Comparison of ENCODE assay signal across 8 mouse cellular contexts in genomic region chr12:3365449-3366189, GRCm38 (mm10). TPM values are rescaled to one million over a fixed set of nuclear protein-coding genes. Genes with fewer than 3 reads are reported as not detected.
DNase-seq lines count a peak whose midpoint lies in the region; ATAC-seq and TF ChIP-seq lines count a peak whose summit lies in the region.

No protein-coding gene starts in this region.

- no peaks in the 10 kb centered on the region for H3K36me3 ChIP-seq in kidney, adult 2 months (ENCODE audit: control insufficient read depth, insufficient read depth, low read length)
- peaks cover 22% of the 10 kb centered on the region for H3K36me3 ChIP-seq in forebrain, embryonic 12.5 days (replicated peaks)
- H3K36me3 ChIP-seq in midbrain, embryonic 16.5 days (ENCODE audit: control insufficient read depth, insufficient read depth, low read length) = peaks cover 11% of the 10 kb centered on the region

- H3K9ac ChIP-seq in forebrain, embryonic 12.5 days = peak overlapping the region; percentile 90
- H3K9ac ChIP-seq in midbrain, embryonic 16.5 days (ENCODE audit: low read depth, low read length) = peak overlapping the region; percentile 98

- H3K4me2 ChIP-seq in forebrain, embryonic 12.5 days = peak overlapping the region; percentile 83
- peak overlapping the region; percentile 76 for H3K4me2 ChIP-seq in midbrain, embryonic 16.5 days (ENCODE audit: low read length)

- peak; percentile 57 for ATAC-seq in forebrain, embryonic 12.5 days (ENCODE audit: low FRiP score)
- peak; percentile 54 for ATAC-seq in midbrain, embryonic 16.5 days

- WGBS in kidney, adult 2 months = 5% methylated on average over 31 of the region's 31 CpGs
- 3% methylated on average over 30 of the region's 31 CpGs for WGBS in forebrain, embryonic 12.5 days
- WGBS in midbrain, embryonic 16.5 days = 2% methylated on average over 31 of the region's 31 CpGs

- peaks cover 11% of the 10 kb centered on the region; the same call in 1 of the 2 replicates for H3K9me3 ChIP-seq in forebrain, embryonic 12.5 days
- H3K9me3 ChIP-seq in midbrain, embryonic 16.5 days (replicated peaks; ENCODE audit: control insufficient read depth, low read length, poor library complexity, severe bottlenecking) = no peaks in the 10 kb centered on the region; the same call in 1 of the 2 replicates

- H3K4me3 ChIP-seq in kidney, adult 2 months (ENCODE audit: insufficient read depth, low read depth, low read length) = peak overlapping the region; percentile 88
- peak overlapping the region; percentile 84 for H3K4me3 ChIP-seq in brown adipose tissue, adult 24 weeks (ENCODE audit: insufficient read depth, low read depth, low read length)
- peak overlapping the region; percentile 75 for H3K4me3 ChIP-seq in forebrain, embryonic 12.5 days (replicated peaks)
- peak overlapping the region; percentile 82 for H3K4me3 ChIP-seq in midbrain, embryonic 16.5 days (ENCODE audit: low read depth, low read length)

- H3K27ac ChIP-seq in kidney, adult 2 months (ENCODE audit: insufficient read depth, low read depth, low read length) = peak overlapping the region; percentile 8; the same call in 1 of the 2 replicates
- no peak overlapping the region for H3K27ac ChIP-seq in brown adipose tissue, adult 24 weeks (replicated peaks; ENCODE audit: low read depth, low read length)
- H3K27ac ChIP-seq in forebrain, embryonic 12.5 days = peak overlapping the region; percentile 92
- peak overlapping the region; percentile 94 for H3K27ac ChIP-seq in midbrain, embryonic 16.5 days (ENCODE audit: low read length)

- no peak for TF ChIP-seq CTCF in kidney, adult 2 months (conservative IDR thresholded peaks at IDR 0.05; ENCODE audit: insufficient read depth, insufficient read length, low read depth, low read length)

- no peak for TF ChIP-seq POLR2A in kidney, adult 2 months (IDR thresholded peaks at IDR 0.05; ENCODE audit: low read depth, low read length)

- no peak for DNase-seq in kidney, adult 2 months
- DNase-seq in kidney, adult 8-10 months = no peak
- DNase-seq in CD4-positive, CD25-positive, alpha-beta regulatory T cell, adult 2 months (ENCODE audit: low read depth, low spot score) = peak; percentile 21
- DNase-seq in kidney, postnatal 10 days = peak; percentile 41
- DNase-seq in urinary bladder, postnatal 4 days (ENCODE audit: low spot score in 2 of 2) = no peak

- H3K4me1 ChIP-seq in kidney, adult 2 months (ENCODE audit: control insufficient read depth, insufficient read depth, low read length) = no peaks in the 10 kb centered on the region
- peaks cover 6% of the 10 kb centered on the region; the same call in 1 of the 2 replicates for H3K4me1 ChIP-seq in brown adipose tissue, adult 24 weeks (ENCODE audit: control insufficient read depth, insufficient read depth, insufficient read length, low read length)
- H3K4me1 ChIP-seq in forebrain, embryonic 12.5 days = peaks cover 45% of the 10 kb centered on the region
- peaks cover 43% of the 10 kb centered on the region for H3K4me1 ChIP-seq in midbrain, embryonic 16.5 days (ENCODE audit: control insufficient read depth, insufficient read depth, low read length)

- no peaks in the 10 kb centered on the region for H3K27me3 ChIP-seq in kidney, adult 2 months (replicated peaks; ENCODE audit: control insufficient read depth, insufficient read depth, low read length)
- H3K27me3 ChIP-seq in forebrain, embryonic 12.5 days = no peaks in the 10 kb centered on the region; the same call in 1 of the 2 replicates
- H3K27me3 ChIP-seq in midbrain, embryonic 16.5 days (ENCODE audit: control insufficient read depth, insufficient read depth, low read depth, low read length) = no peaks in the 10 kb centered on the region

RNA-seq across cellular contexts. Expression of gene Kif3c, which starts 0.7 kb away (rescaled TPM):
- polyA plus RNA-seq in kidney, adult 2 months (2012; rRNA removed) = 5.7 and 7.2 TPM in 2 replicates
- 2.2 and 2.4 TPM in 2 replicates for polyA plus RNA-seq in brown adipose tissue, adult 24 weeks (2012; ENCODE audit: insufficient read depth, insufficient read length, missing spikeins)
- polyA plus RNA-seq in forebrain, embryonic 12.5 days (2016; fragmentation: Nextera tagmentation; extraction: Ambion mirVana) = 54.0 and 63.5 TPM in 2 replicates
- 94.5 and 96.7 TPM in 2 replicates for polyA plus RNA-seq in midbrain, embryonic 16.5 days (2015; fragmentation: Nextera tagmentation; extraction: Ambion mirVana)

RNA-seq across cellular contexts. Expression of gene Rab10, which starts 55.9 kb away (rescaled TPM):
- 30.5 and 34.5 TPM in 2 replicates for polyA plus RNA-seq in kidney, adult 2 months (2012; rRNA removed)
- polyA plus RNA-seq in brown adipose tissue, adult 24 weeks (2012; ENCODE audit: insufficient read depth, insufficient read length, missing spikeins) = 102 and 108 TPM in 2 replicates
- polyA plus RNA-seq in forebrain, embryonic 12.5 days (2016; fragmentation: Nextera tagmentation; extraction: Ambion mirVana) = 133 and 135 TPM in 2 replicates
- polyA plus RNA-seq in midbrain, embryonic 16.5 days (2015; fragmentation: Nextera tagmentation; extraction: Ambion mirVana) = 151 TPM in 2 replicates

Comparison
In these comparisons a context has a peak if more than half of its experiments do, and no peak if none do; other contexts are left out.
1. DNase-seq: peak in CD4-positive, CD25-positive, alpha-beta regulatory T cell, adult 2 months (single experiment) and kidney, postnatal 10 days (single experiment); none in kidney, adult 2 months (single experiment), kidney, adult 8-10 months (0 of 2) and urinary bladder, postnatal 4 days (0 of 2).
2. Peak in every context shown above with its lines, with median percentiles within 50 percentile points of each other: H3K4me3 ChIP-seq.